Comparison of ENCODE assay signal across 26 mouse cellular contexts in genomic region chr3:108494861-108495474, GRCm38 (mm10). TPM values are rescaled to one million over a fixed set of nuclear protein-coding genes. Genes with fewer than 3 reads are reported as not detected.
DNase-seq lines count a peak whose midpoint lies in the region; ATAC-seq and TF ChIP-seq lines count a peak whose summit lies in the region.
"Had no signal": no experiment of that assay in that cellular context is flagged by ENCODE, and none has a peak within 500 bp of the region (broad histone marks: within the 10 kb centered on the region; RNA-seq: fewer than 3 reads in every experiment).

No protein-coding gene starts in this region.

- 0 out of 2 replicates have a peak overlapping the region, but pooled peaks have one; percentile 25 for H3K27ac ChIP-seq in forebrain, embryonic 11.5 days (ENCODE audit: low read depth, low read length)
- no peak overlapping the region for H3K27ac ChIP-seq in forebrain, postnatal 0 days (ENCODE audit: low read depth, low read length)
- H3K27ac ChIP-seq in hindbrain, embryonic 15.5 days (replicated peaks) = 0 out of 2 replicates have a peak overlapping the region, but pooled peaks have one; percentile 16
- H3K27ac ChIP-seq in hindbrain, embryonic 10.5 days = no peak overlapping the region
- H3K27ac ChIP-seq in liver, adult 2 months (replicated peaks; ENCODE audit: insufficient read depth, low read depth, low read length) = no peak overlapping the region; the same call in 1 of the 2 replicates
- H3K27ac ChIP-seq: hindbrain, embryonic 12.5 days; liver, embryonic 15.5 days; lung, embryonic 15.5 days; stomach, embryonic 15.5 days had no signal

- TF ChIP-seq CTCF in forebrain, postnatal 0 days (IDR thresholded peaks at IDR 0.05; ENCODE audit: low read depth) = no peak
- no peak for TF ChIP-seq CTCF in liver, adult 2 months (IDR thresholded peaks at IDR 0.05; ENCODE audit: low read depth, low read length)

- H3K27me3 ChIP-seq in forebrain, embryonic 11.5 days (ENCODE audit: control insufficient read depth, insufficient read depth, low read length) = no peaks in the 10 kb centered on the region
- no peaks in the 10 kb centered on the region for H3K27me3 ChIP-seq in forebrain, postnatal 0 days (ENCODE audit: insufficient read depth, low read length)
- no peaks in the 10 kb centered on the region for H3K27me3 ChIP-seq in hindbrain, embryonic 15.5 days
- H3K27me3 ChIP-seq in hindbrain, embryonic 10.5 days (ENCODE audit: insufficient read depth, poor library complexity, severe bottlenecking) = no peaks in the 10 kb centered on the region
- H3K27me3 ChIP-seq in liver, adult 2 months (ENCODE audit: control insufficient read depth, insufficient read depth, low read length) = no peaks in the 10 kb centered on the region
- H3K27me3 ChIP-seq: heart, embryonic 12.5 days; hindbrain, embryonic 12.5 days; lung, embryonic 15.5 days; Patski; stomach, embryonic 15.5 days had no signal

- no peaks in the 10 kb centered on the region for H3K79me2 ChIP-seq in liver, adult 2 months (ENCODE audit: control insufficient read depth, insufficient read depth, low read length)

- DNase-seq in forebrain, embryonic 11.5 days (ENCODE audit: low spot score) = no peak
- DNase-seq in forebrain, postnatal 0 days = no peak
- DNase-seq in hindbrain, embryonic 10.5 days (ENCODE audit: low spot score) = no peak
- DNase-seq in liver, adult 2 months (ENCODE audit: extremely low read depth, low read depth, low spot score) = peak; percentile 92
- DNase-seq in liver = no peak
- peak; percentile 27 for DNase-seq in skeletal muscle tissue, adult 2 months (ENCODE audit: low read depth, low spot score)
- DNase-seq: adrenal gland, adult 2 months; cerebellum, adult 8-10 months; heart, adult 11 months; heart, postnatal 14 days; layer of hippocampus, adult 9-11 months; lung, postnatal 36 days; right cerebral cortex, postnatal 4 days; thymus, postnatal 25 days had no signal

- 61% methylated on average over 9 of the region's 9 CpGs for WGBS in forebrain, embryonic 11.5 days
- 53% methylated on average over 9 of the region's 9 CpGs for WGBS in forebrain, postnatal 0 days
- 63% methylated on average over 9 of the region's 9 CpGs for WGBS in hindbrain, embryonic 15.5 days
- WGBS in hindbrain, embryonic 10.5 days = 82% methylated on average over 9 of the region's 9 CpGs
- 42% methylated on average over 9 of the region's 9 CpGs for WGBS in liver, adult 2 months

- no peaks in the 10 kb centered on the region for H3K9me3 ChIP-seq in forebrain, embryonic 11.5 days (ENCODE audit: control insufficient read depth, low read length)
- H3K9me3 ChIP-seq in forebrain, postnatal 0 days (ENCODE audit: low read length) = no peaks in the 10 kb centered on the region
- H3K9me3 ChIP-seq in hindbrain, embryonic 15.5 days = no peaks in the 10 kb centered on the region
- no peaks in the 10 kb centered on the region for H3K9me3 ChIP-seq in hindbrain, embryonic 10.5 days
- H3K9me3 ChIP-seq: G1E; heart, embryonic 12.5 days; hindbrain, embryonic 12.5 days; liver, embryonic 15.5 days; lung, embryonic 15.5 days; megakaryocyte, embryonic 14.5 days; stomach, embryonic 15.5 days had no signal

- H3K36me3 ChIP-seq in forebrain, embryonic 11.5 days (ENCODE audit: control insufficient read depth, insufficient read depth, low read length) = no peaks in the 10 kb centered on the region
- H3K36me3 ChIP-seq in forebrain, postnatal 0 days (ENCODE audit: insufficient read depth) = no peaks in the 10 kb centered on the region
- no peaks in the 10 kb centered on the region for H3K36me3 ChIP-seq in hindbrain, embryonic 15.5 days
- H3K36me3 ChIP-seq in hindbrain, embryonic 10.5 days = no peaks in the 10 kb centered on the region
- H3K36me3 ChIP-seq in liver, adult 2 months (ENCODE audit: control insufficient read depth, insufficient read depth, low read length) = no peaks in the 10 kb centered on the region
- H3K36me3 ChIP-seq: G1E; heart, embryonic 12.5 days; hindbrain, embryonic 12.5 days; liver, embryonic 15.5 days; lung, embryonic 15.5 days; stomach, embryonic 15.5 days had no signal

- H3K9ac ChIP-seq in forebrain, embryonic 11.5 days (ENCODE audit: low read length) = no peak overlapping the region; the same call in 1 of the 2 replicates
- no peak overlapping the region for H3K9ac ChIP-seq in forebrain, postnatal 0 days
- H3K9ac ChIP-seq in hindbrain, embryonic 15.5 days = no peak overlapping the region
- no peak overlapping the region for H3K9ac ChIP-seq in liver, adult 2 months (ENCODE audit: low read depth, low read length)
- H3K9ac ChIP-seq: heart, embryonic 12.5 days; hindbrain, embryonic 12.5 days; liver, embryonic 15.5 days; lung, embryonic 15.5 days; stomach, embryonic 15.5 days had no signal

- no peak overlapping the region for H3K4me3 ChIP-seq in forebrain, embryonic 11.5 days (ENCODE audit: low read depth, low read length)
- no peak overlapping the region for H3K4me3 ChIP-seq in forebrain, postnatal 0 days (ENCODE audit: low read depth, low read length)
- no peak overlapping the region for H3K4me3 ChIP-seq in hindbrain, embryonic 15.5 days
- H3K4me3 ChIP-seq in hindbrain, embryonic 10.5 days = no peak overlapping the region
- H3K4me3 ChIP-seq in liver, adult 2 months (ENCODE audit: insufficient read depth, low read depth, low read length) = no peak overlapping the region
- H3K4me3 ChIP-seq: heart, embryonic 12.5 days; hindbrain, embryonic 12.5 days; liver, embryonic 15.5 days; lung, embryonic 15.5 days; megakaryocyte, embryonic 14.5 days; stomach, embryonic 15.5 days had no signal

- H3K4me2 ChIP-seq in forebrain, embryonic 11.5 days (ENCODE audit: low read depth, low read length, severe bottlenecking) = no peak overlapping the region
- H3K4me2 ChIP-seq in forebrain, postnatal 0 days (ENCODE audit: low read depth) = no peak overlapping the region
- no peak overlapping the region for H3K4me2 ChIP-seq in hindbrain, embryonic 15.5 days
- H3K4me2 ChIP-seq: heart, embryonic 12.5 days; hindbrain, embryonic 12.5 days; liver, embryonic 15.5 days; lung, embryonic 15.5 days; stomach, embryonic 15.5 days had no signal

- TF ChIP-seq POLR2A in liver, adult 2 months (IDR thresholded peaks at IDR 0.05; ENCODE audit: extremely low read depth, insufficient read depth, low read length) = no peak

- H3K4me1 ChIP-seq in forebrain, embryonic 11.5 days (replicated peaks; ENCODE audit: control insufficient read depth, insufficient read depth, low read length) = peaks cover 4% of the 10 kb centered on the region; the same call in 1 of the 2 replicates
- H3K4me1 ChIP-seq in forebrain, postnatal 0 days (ENCODE audit: insufficient read depth) = no peaks in the 10 kb centered on the region
- peaks cover 14% of the 10 kb centered on the region for H3K4me1 ChIP-seq in hindbrain, embryonic 15.5 days (replicated peaks)
- H3K4me1 ChIP-seq in hindbrain, embryonic 10.5 days (replicated peaks) = peaks cover 33% of the 10 kb centered on the region
- peaks cover 3% of the 10 kb centered on the region; the same call in 1 of the 2 replicates for H3K4me1 ChIP-seq in liver, adult 2 months (ENCODE audit: control insufficient read depth, insufficient read depth, low read length)
- H3K4me1 ChIP-seq: heart, embryonic 12.5 days; liver, embryonic 15.5 days; lung, embryonic 15.5 days; megakaryocyte, embryonic 14.5 days; stomach, embryonic 15.5 days had no signal

- ATAC-seq in forebrain, embryonic 11.5 days (replicated peaks; ENCODE audit: low FRiP score) = no peak
- ATAC-seq in forebrain, postnatal 0 days = no peak
- ATAC-seq in hindbrain, embryonic 15.5 days (ENCODE audit: low FRiP score, low read depth) = no peak
- ATAC-seq: Patski had no signal

RNA-seq across cellular contexts. Expression of gene 1700013F07Rik, which starts 39.0 kb away (rescaled TPM):
- 0.63 and 0.68 TPM in 2 replicates for polyA plus RNA-seq in forebrain, embryonic 11.5 days (2014; fragmentation: Nextera tagmentation; extraction: Ambion mirVana)
- 0.85 and 1.8 TPM in 2 replicates for total RNA-seq in forebrain, postnatal 0 days (2014; rRNA removed)
- 3.0 and 4.5 TPM in 2 replicates for polyA plus RNA-seq in forebrain, postnatal 0 days (2015; fragmentation: Nextera tagmentation; extraction: Ambion mirVana)
- 2.4 and 2.5 TPM in 2 replicates for polyA plus RNA-seq in hindbrain, embryonic 15.5 days (2015; fragmentation: Nextera tagmentation; extraction: Ambion mirVana)
- polyA plus RNA-seq in hindbrain, embryonic 10.5 days (2016; fragmentation: Nextera tagmentation; extraction: Ambion mirVana) = 0.50 and 2.6 TPM in 2 replicates
- not detected in 2 replicates for total RNA-seq in liver, adult 2 months (2014; rRNA removed)
- not detected in 2 replicates for polyA plus RNA-seq in liver, adult 2 months (2012; rRNA removed)
- total RNA-seq: adrenal gland, adult 2 months; G1E; gastrocnemius, adult 8-10 months; heart, postnatal 14 days had no signal
- polyA plus RNA-seq: adrenal gland, adult 2 months; G1E; heart, embryonic 12.5 days; intestine, embryonic 14.5 days; large intestine, adult 2 months; liver, embryonic 15.5 days had no signal

RNA-seq across cellular contexts. Expression of gene 5330417C22Rik, which starts 41.4 kb away (rescaled TPM):
- polyA plus RNA-seq in forebrain, embryonic 11.5 days (2014; fragmentation: Nextera tagmentation; extraction: Ambion mirVana) = 2.2 and 2.8 TPM in 2 replicates
- 9.2 and 11.5 TPM in 2 replicates for total RNA-seq in forebrain, postnatal 0 days (2014; rRNA removed)
- 16.6 and 17.5 TPM in 2 replicates for polyA plus RNA-seq in forebrain, postnatal 0 days (2015; fragmentation: Nextera tagmentation; extraction: Ambion mirVana)
- polyA plus RNA-seq in hindbrain, embryonic 15.5 days (2015; fragmentation: Nextera tagmentation; extraction: Ambion mirVana) = 15.1 and 18.9 TPM in 2 replicates
- polyA plus RNA-seq in hindbrain, embryonic 10.5 days (2016; fragmentation: Nextera tagmentation; extraction: Ambion mirVana) = 1.4 and 2.3 TPM in 2 replicates
- 0.55 and 0.60 TPM in 2 replicates for total RNA-seq in liver, adult 2 months (2014; rRNA removed)
- polyA plus RNA-seq in liver, adult 2 months (2012; rRNA removed) = 0.20 and 0.45 TPM in 2 replicates
- polyA plus RNA-seq: G1E had no signal

RNA-seq across cellular contexts. Expression of gene Sars, which starts 50.0 kb away (rescaled TPM):
- 180 and 189 TPM in 2 replicates for polyA plus RNA-seq in forebrain, embryonic 11.5 days (2014; fragmentation: Nextera tagmentation; extraction: Ambion mirVana)
- 196 and 202 TPM in 2 replicates for total RNA-seq in forebrain, postnatal 0 days (2014; rRNA removed)
- 220 and 223 TPM in 2 replicates for polyA plus RNA-seq in forebrain, postnatal 0 days (2015; fragmentation: Nextera tagmentation; extraction: Ambion mirVana)
- polyA plus RNA-seq in hindbrain, embryonic 15.5 days (2015; fragmentation: Nextera tagmentation; extraction: Ambion mirVana) = 197 and 219 TPM in 2 replicates
- polyA plus RNA-seq in hindbrain, embryonic 10.5 days (2016; fragmentation: Nextera tagmentation; extraction: Ambion mirVana) = 161 and 177 TPM in 2 replicates
- 31.3 and 35.5 TPM in 2 replicates for total RNA-seq in liver, adult 2 months (2014; rRNA removed)
- 21.3 and 24.7 TPM in 2 replicates for polyA plus RNA-seq in liver, adult 2 months (2012; rRNA removed)

Comparison
In these comparisons a context has a peak if more than half of its experiments do, and no peak if none do; other contexts are left out.
1. DNase-seq: peak in liver, adult 2 months (single experiment) and skeletal muscle tissue, adult 2 months (single experiment); none in forebrain, embryonic 11.5 days (single experiment), forebrain, postnatal 0 days (single experiment), hindbrain, embryonic 10.5 days (single experiment) and liver (single experiment).
2. H3K27ac ChIP-seq: peak in forebrain, embryonic 11.5 days (single experiment) and hindbrain, embryonic 15.5 days (single experiment); none in forebrain, postnatal 0 days (single experiment), hindbrain, embryonic 10.5 days (single experiment) and liver, adult 2 months (single experiment).